Mouse (Mus musculus) testis, adult 2 months (tissue): ENCODE data around the gene Sh3bp4.

Experiments
- CTCF ChIP-seq: fragments of 200-500 bp; IDR thresholded peaks from 2 replicates; pipeline ENCODE4 v1.5.1; 2012; ENCODE audit warnings: low read depth, mild to moderate bottlenecking, inconsistent platforms, low read length, moderate library complexity; ENCODE audit not compliant: control insufficient read depth, insufficient read depth, insufficient replicate concordance
- POLR2A ChIP-seq: fragments of 200-500 bp; IDR thresholded peaks from 2 replicates; pipeline ENCODE4 v1.6.1; 2012; ENCODE audit warnings: low read depth, mild to moderate bottlenecking, inconsistent platforms, low read length, moderate library complexity; ENCODE audit not compliant: control insufficient read depth

- TF ChIP-seq POLR2A (no peak), CTCF (no peak)
These were observed 8.0 kb downstream of the Sh3bp4 start for GRCm38 (mm10) chr1:89078240-89078639.
